Mouse (Mus musculus): ENCODE measurements around the gene Sdsl.

Sdsl gene

GRCm38 (mm10) chr5:120447305-120447704, 25.3 kb downstream of the Sdsl start:
- no peak for DNase-seq

- DNase-seq: peak; percentile 95
These were observed 31.9 kb downstream of the Sdsl start for GRCm38 (mm10) chr5:120440733-120441132.

GRCm38 (mm10) chr5:120439887-120440670, 32.5 kb downstream of the Sdsl start:
- no peak for DNase-seq

- no peak for DNase-seq
These were observed 33.5 kb downstream of the Sdsl start for GRCm38 (mm10) chr5:120438991-120439710.

GRCm38 (mm10) chr5:120438469-120438868, 34.1 kb downstream of the Sdsl start:
- DNase-seq: no peak

GRCm38 (mm10) chr5:120437986-120438385, 34.6 kb downstream of the Sdsl start:
- DNase-seq: no peak

- no peak for DNase-seq
These were observed 35.1 kb downstream of the Sdsl start for GRCm38 (mm10) chr5:120437539-120437938.

GRCm38 (mm10) chr5:120436885-120437495, 35.6 kb downstream of the Sdsl start:
- DNase-seq: no peak

GRCm38 (mm10) chr5:120435731-120436501, 36.7 kb downstream of the Sdsl start:
- DNase-seq: no peak

GRCm38 (mm10) chr5:120435006-120435681, 37.5 kb downstream of the Sdsl start:
- no peak for DNase-seq

- no peak for DNase-seq
These were observed 38.3 kb downstream of the Sdsl start for GRCm38 (mm10) chr5:120434231-120434735.

- no peak for DNase-seq
These were observed 39.4 kb downstream of the Sdsl start for GRCm38 (mm10) chr5:120433135-120433760.

GRCm38 (mm10) chr5:120432486-120433015, 40.1 kb downstream of the Sdsl start:
- DNase-seq: no peak

GRCm38 (mm10) chr5:120431649-120432485, 40.7 kb downstream of the Sdsl start, which contains the start of gene Lhx5:
Gene Lhx5, plus strand, starts transcription at chr5:120431699.
- no peak for DNase-seq

- no peak for DNase-seq
These were observed 41.5 kb downstream of the Sdsl start for GRCm38 (mm10) chr5:120431001-120431583.

GRCm38 (mm10) chr5:120429692-120430091, 42.9 kb downstream of the Sdsl start:
- DNase-seq: no peak

- no peak for DNase-seq
These were observed 43.6 kb downstream of the Sdsl start for GRCm38 (mm10) chr5:120428990-120429389.

- no peak for DNase-seq
These were observed 44.3 kb downstream of the Sdsl start for GRCm38 (mm10) chr5:120428189-120428838.

GRCm38 (mm10) chr5:120427451-120427938, 45.1 kb downstream of the Sdsl start:
- no peak for DNase-seq

Measured in thymus, postnatal 4 days (tissue).